Mouse (Mus musculus) liver, embryonic 14.5 days (tissue): Measurements from ENCODE around the gene Pbxip1. TPM values are rescaled to one million over a fixed set of nuclear protein-coding genes. Genes with fewer than 3 reads are reported as not detected.

Experiments
- ATAC-seq: fragments of 200-750 bp; cut with Nextera tagmentation; 2 replicates; pipeline ENCODE4 v1.8.0; 2017; ENCODE audit warnings: moderate number of reproducible peaks, mild to moderate bottlenecking, moderate library complexity; ENCODE audit not compliant: insufficient read depth
- DNase-seq, 3 experiments: peaks; one replicate each; pipeline ENCODE4 v3.0.0-alpha.2; 2012 to 2013; ENCODE audit warnings: low read depth in 3 of 3, low spot score in 3 of 3
- H3K27ac ChIP-seq: fragments of 300-500 bp; sonication (generic); 2 replicates; pipeline ENCODE4 v1.5.1; 2014; ENCODE audit warnings: moderate library complexity, mild to moderate bottlenecking, control low read depth, inconsistent platforms
- H3K27me3 ChIP-seq: fragments of 300-500 bp; sonication (generic); 2 replicates; pipeline ENCODE4 v1.6.1; 2014; ENCODE audit warnings: mild to moderate bottlenecking, low read length, moderate library complexity; ENCODE audit not compliant: control insufficient read depth, insufficient read depth
- H3K36me3 ChIP-seq: fragments of 300-500 bp; sonication (generic); replicated peaks from 2 replicates; pipeline ENCODE4 v1.6.1; 2014; ENCODE audit warnings: low read depth; ENCODE audit not compliant: control insufficient read depth, insufficient read depth
- H3K4me1 ChIP-seq, 2 experiments: fragments of 200-500 bp in 1 of 2; fragments of 300-500 bp in 1 of 2; sonication (generic) in 1 of 2; replicated peaks; 2 replicates each; pipeline ENCODE4 v1.6.1; 2012 to 2014; ENCODE audit warnings: antibody characterized with exemption in 1 of 2, inconsistent platforms in 1 of 2, low read length in 1 of 2; ENCODE audit not compliant: control insufficient read depth in 2 of 2, insufficient read depth in 2 of 2
- H3K4me2 ChIP-seq: fragments of 300-500 bp; sonication (generic); 2 replicates; pipeline ENCODE4 v1.6.1; 2014; ENCODE audit warnings: low read depth, mild to moderate bottlenecking, control low read depth, moderate library complexity
- H3K4me3 ChIP-seq, 2 experiments: fragments of 200-500 bp in 1 of 2; fragments of 300-500 bp in 1 of 2; sonication (generic) in 1 of 2; 2 replicates each; pipeline ENCODE4 v1.5.1; 2012 to 2014; ENCODE audit warnings: low read depth in 2 of 2, low read length in 2 of 2, mild to moderate bottlenecking in 2 of 2, control low read depth in 1 of 2, inconsistent platforms in 1 of 2, moderate library complexity in 1 of 2; ENCODE audit not compliant: insufficient read depth in 1 of 2
- H3K9ac ChIP-seq: fragments of 300-500 bp; sonication (generic); replicated peaks from 2 replicates; pipeline ENCODE4 v1.6.1; 2014; ENCODE audit warnings: mild to moderate bottlenecking, control low read depth, moderate library complexity
- H3K9me3 ChIP-seq: fragments of 300-500 bp; sonication (generic); 2 replicates; pipeline ENCODE4 v1.6.1; 2016; ENCODE audit warnings: low read length, mixed read lengths; ENCODE audit not compliant: control insufficient read depth
- CTCF ChIP-seq: IDR thresholded peaks from 2 replicates; pipeline ENCODE4 v1.5.1; 2016; ENCODE audit warnings: antibody characterized with exemption, low read depth, control low read depth
- EP300 ChIP-seq: IDR thresholded peaks from 2 replicates; pipeline ENCODE4 v1.6.1; 2016; ENCODE audit warnings: antibody characterized with exemption, low read depth
- WGBS: fragments of 180-500 bp; shearing (Covaris S2); extraction: QIAGEN DNeasy Blood & Tissue Kit; methylation state at CpG from one replicate; pipeline ENCODE4 v1.1.7; 2014; ENCODE audit not compliant: insufficient replicate concordance; 5-methylcytosine and 5-hydroxymethylcytosine counted together
- polyA plus RNA-seq, 2 experiments: library from polyadenylated mRNA; depleted of rRNA in 1 of 2; stranded (reverse) in 1 of 2; unstranded in 1 of 2; fragments of >200 nt; fragmentation: Nextera tagmentation in 1 of 2; extraction: Ambion mirVana in 1 of 2; gene quantifications; 2 replicates each; pipeline versions ENCODE4 v1.2.1 to v1.2.3; 2012 to 2014

Pbxip1 gene
- polyA plus RNA-seq, 2 experiments, result 2.8 to 3.1 TPM

- Histone ChIP-seq H3K4me3 (peak overlapping the region; percentile 84 to 97), H3K36me3 (peaks cover 28% of the 10 kb centered on the region), H3K27me3 (no peaks in the 10 kb centered on the region), H3K9me3 (no peaks in the 10 kb centered on the region), H3K4me2 (peak overlapping the region; percentile 71), H3K4me1 (peaks cover 29 to 39% of the 10 kb centered on the region in 2 experiments), H3K9ac (peak overlapping the region; percentile 68), H3K27ac (peak overlapping the region; percentile 63)
- WGBS, result under 1% methylated on average over 20 of the region's 20 CpGs
- DNase-seq, result no peak
- peak; percentile 32 for ATAC-seq
- no peak for TF ChIP-seq CTCF
- TF ChIP-seq EP300, result no peak
Measured at GRCm38 (mm10) chr3:89417840-89418169, 18.7 kb upstream of the Pbxip1 start.

GRCm38 (mm10) chr3:89418170-89418860 lies 18.2 kb upstream of the Pbxip1 start, which contains the start of the genes Cks1b and Shc1:
TSS of gene Cks1b (minus strand) at chr3:89418383.
TSS of gene Shc1 (plus strand) at chr3:89418443.
- peak within 1 kb of the TSS; percentile 84 to 97 for H3K4me3 ChIP-seq
- H3K9me3 ChIP-seq, result no peaks in the 10 kb centered on the region
- peak within 1 kb of the TSS; percentile 91 for H3K9ac ChIP-seq
- ATAC-seq (peak; percentile 90), DNase-seq (peak; percentile 98)
- no peak for TF ChIP-seq CTCF
- peak; percentile 25; the same call in 1 of the 2 replicates for TF ChIP-seq EP300
- H3K4me1 ChIP-seq, result peaks cover 33 to 44% of the 10 kb centered on the region in 2 experiments
- no peaks in the 10 kb centered on the region for H3K27me3 ChIP-seq
- H3K4me2 ChIP-seq, result peak within 1 kb of the TSS; percentile 71
- WGBS, result under 1% methylated on average over 39 of the region's 39 CpGs
- peaks cover 30% of the 10 kb centered on the region for H3K36me3 ChIP-seq
- peak within 1 kb of the TSS; percentile 92 for H3K27ac ChIP-seq

DNA sequence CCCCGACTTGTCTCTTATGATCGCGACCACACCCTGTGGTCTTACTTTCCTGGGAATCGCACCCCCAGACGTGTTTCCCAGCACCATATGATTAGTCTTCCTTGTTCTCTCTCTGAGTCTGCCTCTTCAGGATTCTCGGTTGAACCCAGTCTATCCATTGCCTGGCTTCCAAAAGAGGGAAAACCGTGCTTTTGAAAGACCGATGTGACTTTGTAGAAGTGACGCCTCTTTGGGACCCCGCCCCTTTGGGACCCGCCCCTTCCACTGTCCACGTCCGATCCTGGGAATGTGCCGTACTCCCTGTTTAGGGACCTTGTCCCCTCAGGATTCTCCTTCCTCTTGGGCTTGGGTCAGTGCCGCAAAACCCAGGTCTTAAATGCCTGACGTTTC lies 17.6 kb upstream of the Pbxip1 start:
- under 1% methylated on average over 16 of the region's 16 CpGs for WGBS
- peaks cover 34 to 49% of the 10 kb centered on the region in 2 experiments for H3K4me1 ChIP-seq
- TF ChIP-seq CTCF (no peak), EP300 (no peak)

DNA sequence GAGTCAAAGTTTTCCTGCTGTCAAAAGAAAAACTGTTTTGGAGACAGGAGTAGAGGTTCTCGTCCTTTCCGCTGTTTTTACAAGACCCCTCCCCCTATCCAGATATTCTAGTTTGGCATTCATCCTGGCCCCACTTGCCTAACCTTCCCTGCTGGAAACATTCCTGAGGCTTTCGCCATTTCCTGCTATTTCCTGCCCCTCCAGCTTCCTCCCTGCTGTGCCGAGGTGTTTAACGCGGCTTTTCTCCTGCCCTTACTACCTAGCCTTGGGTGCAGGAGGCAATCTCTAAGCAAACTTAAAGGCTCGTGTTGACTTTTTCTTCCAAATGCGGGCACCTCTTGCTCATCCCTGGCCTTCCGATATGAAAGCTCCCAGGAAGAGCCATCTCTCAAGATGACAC lies 16.9 kb upstream of the Pbxip1 start:
- no peak for ATAC-seq
- 7% methylated on average over 9 of the region's 9 CpGs for WGBS

More for the DNA sequence above, 17.6 kb upstream of the Pbxip1 start:
- H3K27me3 ChIP-seq, result no peaks in the 10 kb centered on the region
- DNase-seq (peak in 2 of 3 experiments; percentile 54 to 62), ATAC-seq (peak; percentile 9; the same call in 1 of the 2 replicates)
- H3K4me2 ChIP-seq, result peak overlapping the region; percentile 71
- no peaks in the 10 kb centered on the region for H3K9me3 ChIP-seq
- peak overlapping the region; percentile 91 for H3K9ac ChIP-seq
- H3K4me3 ChIP-seq, result peak overlapping the region; percentile 84 to 97
- H3K27ac ChIP-seq, result peak overlapping the region; percentile 92
- peaks cover 29% of the 10 kb centered on the region for H3K36me3 ChIP-seq

GRCm38 (mm10) chr3:89419981-89420380 lies 16.5 kb upstream of the Pbxip1 start:
- DNase-seq (no peak), ATAC-seq (no peak)
- peak overlapping the region; percentile 84 to 97 for H3K4me3 ChIP-seq
- peak overlapping the region; percentile 71 for H3K4me2 ChIP-seq
- 35% methylated on average over 3 of the region's 3 CpGs for WGBS
- no peaks in the 10 kb centered on the region for H3K9me3 ChIP-seq
- peak overlapping the region; percentile 91 for H3K9ac ChIP-seq
- H3K27ac ChIP-seq, result peak overlapping the region; percentile 92
- no peak for TF ChIP-seq CTCF
- no peak for TF ChIP-seq EP300
- H3K36me3 ChIP-seq, result peaks cover 28% of the 10 kb centered on the region
- peaks cover 45 to 60% of the 10 kb centered on the region in 2 experiments for H3K4me1 ChIP-seq
- no peaks in the 10 kb centered on the region for H3K27me3 ChIP-seq

More for the DNA sequence above, 16.9 kb upstream of the Pbxip1 start:
- Histone ChIP-seq H3K4me3 (peak overlapping the region; percentile 84 to 97), H3K9ac (peak overlapping the region; percentile 91), H3K27ac (peak overlapping the region; percentile 92), H3K4me1 (peaks cover 41 to 56% of the 10 kb centered on the region in 2 experiments), H3K36me3 (peaks cover 29% of the 10 kb centered on the region), H3K9me3 (no peaks in the 10 kb centered on the region), H3K4me2 (peak overlapping the region; percentile 71), H3K27me3 (no peaks in the 10 kb centered on the region)
- no peak for DNase-seq
- TF ChIP-seq CTCF (no peak), EP300 (no peak)
